Mouse (Mus musculus) olfactory bulb, adult 2 months (tissue): ENCODE data around the gene Entpd6.

Experiments used
- CTCF ChIP-seq: fragments of 200-500 bp; IDR thresholded peaks from 2 replicates; pipeline ENCODE4 v1.5.1; 2012; ENCODE audit warnings: low read depth, mild to moderate bottlenecking, low read length, moderate library complexity; ENCODE audit not compliant: insufficient read depth
- POLR2A ChIP-seq: fragments of 200-500 bp; IDR thresholded peaks from 2 replicates; pipeline ENCODE4 v1.6.1; 2012; ENCODE audit warnings: mild to moderate bottlenecking, low read depth, low read length, moderate library complexity; ENCODE audit not compliant: insufficient read depth

GRCm38 (mm10) chr2:150808381-150808780 lies 59.5 kb downstream of the Entpd6 start:
- TF ChIP-seq CTCF: no peak
- TF ChIP-seq POLR2A: no peak
